Mouse (Mus musculus): ENCODE measurements around the gene Tbx2. TPM values are rescaled to one million over a fixed set of nuclear protein-coding genes. Genes with fewer than 3 reads are reported as not detected.

The Tbx2 gene
- total and polyA plus RNA-seq, 3 experiments: 0.01 TPM; not detected in 2

- H3K4me3 ChIP-seq (ENCODE audit: control insufficient read depth in 1 of 2, insufficient read depth in 1 of 2, low read depth in 2 of 2, low read length in 2 of 2): no peak overlapping the region
- H3K79me2 ChIP-seq (ENCODE audit: control insufficient read depth, insufficient read depth, low read length, poor library complexity): no peaks in the 10 kb centered on the region; the same call in 1 of the 2 replicates
- no peaks in the 10 kb centered on the region; a peak in 1 of 4 replicates for H3K4me1 ChIP-seq (ENCODE audit: control insufficient read depth in 1 of 2, insufficient read depth in 2 of 2, low read length in 2 of 2)
- H3K9me3 ChIP-seq (replicated peaks; ENCODE audit: insufficient read depth, low read length): no peaks in the 10 kb centered on the region
- no peak for DNase-seq (ENCODE audit: low read depth, low spot score)
- H3K27ac ChIP-seq (ENCODE audit: control insufficient read depth, low read depth, low read length): no peak overlapping the region
- no peaks in the 10 kb centered on the region for H3K27me3 ChIP-seq (ENCODE audit: control insufficient read depth in 1 of 2, insufficient read depth in 2 of 2, low read length in 2 of 2)
- H3K36me3 ChIP-seq (ENCODE audit: control insufficient read depth in 1 of 2, insufficient read depth in 2 of 2, low read length in 2 of 2): no peaks in the 10 kb centered on the region
- no peak overlapping the region for H3K9ac ChIP-seq (ENCODE audit: control insufficient read depth, low read depth, low read length, poor library complexity, severe bottlenecking)
- no peak for TF ChIP-seq JUND (IDR thresholded peaks at IDR 0.05; ENCODE audit: low read depth, low read length)
- TF ChIP-seq E2F4 (IDR thresholded peaks at IDR 0.05; ENCODE audit: borderline replicate concordance, low read depth, low read length): no peak
- TF ChIP-seq MAFK (IDR thresholded peaks at IDR 0.05; ENCODE audit: borderline replicate concordance, low read depth, low read length): no peak
- TF ChIP-seq CTCF (IDR thresholded peaks at IDR 0.05 in 2 of 3, conservative IDR thresholded peaks at IDR 0.05 in 1 of 3; ENCODE audit: control insufficient read depth in 1 of 3, insufficient read depth in 1 of 3, low read depth in 2 of 3, low read length in 3 of 3, poor library complexity in 1 of 3, severe bottlenecking in 1 of 3): no peak
- no peak for TF ChIP-seq SIN3A (IDR thresholded peaks at IDR 0.05; ENCODE audit: low read length)
- no peak for TF ChIP-seq POLR2AphosphoS2 (IDR thresholded peaks at IDR 0.05; ENCODE audit: low read length)
- TF ChIP-seq BHLHE40 (IDR thresholded peaks at IDR 0.05; ENCODE audit: borderline replicate concordance, low read depth, low read length): no peak
- TF ChIP-seq RCOR1 (IDR thresholded peaks at IDR 0.05; ENCODE audit: low read depth, low read length): no peak
Observed at GRCm38 (mm10) chr11:85840031-85840802, 7.9 kb downstream of the Tbx2 start.

GRCm38 (mm10) chr11:85840803-85841145, 8.4 kb downstream of the Tbx2 start:
- Histone ChIP-seq H3K27me3 (ENCODE audit: control insufficient read depth in 1 of 2, insufficient read depth in 2 of 2, low read length in 2 of 2) (no peaks in the 10 kb centered on the region), H3K36me3 (ENCODE audit: control insufficient read depth in 1 of 2, insufficient read depth in 2 of 2, low read length in 2 of 2) (no peaks in the 10 kb centered on the region), H3K4me3 (ENCODE audit: control insufficient read depth in 1 of 2, insufficient read depth in 1 of 2, low read depth in 2 of 2, low read length in 2 of 2) (no peak overlapping the region), H3K9me3 (replicated peaks; ENCODE audit: insufficient read depth, low read length) (no peaks in the 10 kb centered on the region), H3K9ac (ENCODE audit: control insufficient read depth, low read depth, low read length, poor library complexity, severe bottlenecking) (no peak overlapping the region), H3K79me2 (ENCODE audit: control insufficient read depth, insufficient read depth, low read length, poor library complexity) (no peaks in the 10 kb centered on the region; the same call in 1 of the 2 replicates), H3K27ac (ENCODE audit: control insufficient read depth, low read depth, low read length) (no peak overlapping the region), H3K4me1 (ENCODE audit: control insufficient read depth in 1 of 2, insufficient read depth in 2 of 2, low read length in 2 of 2) (no peaks in the 10 kb centered on the region; a peak in 1 of 4 replicates)
- no peak for TF ChIP-seq MEF2A (IDR thresholded peaks at IDR 0.05; ENCODE audit: extremely low read depth, insufficient replicate concordance, low read depth, low read length, poor library complexity, severe bottlenecking)
- TF ChIP-seq E2F4 (IDR thresholded peaks at IDR 0.05; ENCODE audit: borderline replicate concordance, low read depth, low read length): no peak
- no peak for TF ChIP-seq GABPA (IDR thresholded peaks at IDR 0.05; ENCODE audit: low read depth, low read length)
- no peak for TF ChIP-seq USF2 (IDR thresholded peaks at IDR 0.05; ENCODE audit: borderline replicate concordance in 1 of 2, insufficient read depth in 1 of 2, low read depth in 1 of 2, low read length in 2 of 2)
- no peak for TF ChIP-seq EP300 (IDR thresholded peaks at IDR 0.05; ENCODE audit: low read depth in 1 of 2, low read length in 2 of 2)
- TF ChIP-seq CTCF (IDR thresholded peaks at IDR 0.05 in 2 of 3, conservative IDR thresholded peaks at IDR 0.05 in 1 of 3; ENCODE audit: control insufficient read depth in 1 of 3, insufficient read depth in 1 of 3, low read depth in 2 of 3, low read length in 3 of 3, poor library complexity in 1 of 3, severe bottlenecking in 1 of 3): no peak
- no peak for TF ChIP-seq CHD1 (IDR thresholded peaks at IDR 0.05; ENCODE audit: low read depth, low read length)
- TF ChIP-seq BHLHE40 (IDR thresholded peaks at IDR 0.05; ENCODE audit: borderline replicate concordance, low read depth, low read length): no peak
- no peak for TF ChIP-seq HCFC1 (IDR thresholded peaks at IDR 0.05; ENCODE audit: low read depth, low read length)
- no peak for TF ChIP-seq JUND (IDR thresholded peaks at IDR 0.05; ENCODE audit: low read depth, low read length)
- no peak for TF ChIP-seq MXI1 (IDR thresholded peaks at IDR 0.05; ENCODE audit: low read depth, low read length)
- no peak for TF ChIP-seq NELFE (IDR thresholded peaks at IDR 0.05; ENCODE audit: low read depth, low read length)
- no peak for TF ChIP-seq MYB (IDR thresholded peaks at IDR 0.05; ENCODE audit: low read depth, low read length)
- no peak for TF ChIP-seq ELF1 (IDR thresholded peaks at IDR 0.05; ENCODE audit: low read depth, low read length)
- TF ChIP-seq MAX (IDR thresholded peaks at IDR 0.05; ENCODE audit: low read length): no peak
- no peak for TF ChIP-seq MYC (IDR thresholded peaks at IDR 0.05; ENCODE audit: low read depth, low read length)
- TF ChIP-seq RAD21 (IDR thresholded peaks at IDR 0.05; ENCODE audit: low read depth, low read length): no peak
- TF ChIP-seq POLR2A (IDR thresholded peaks at IDR 0.05; ENCODE audit: control insufficient read depth in 1 of 2, insufficient read depth in 1 of 2, low read depth in 1 of 2, low read length in 2 of 2, poor library complexity in 1 of 2): no peak
- DNase-seq (ENCODE audit: low read depth, low spot score): no peak

All from MEL (cell line).